Mouse (Mus musculus): Measurements from ENCODE around the gene Gm2564. TPM values are rescaled to one million over a fixed set of nuclear protein-coding genes. Genes with fewer than 3 reads are reported as not detected.
"Not testable (repeated sequence)": the region's sequence is repeated elsewhere in the genome, so short reads cannot be mapped to it uniquely, and the experiment has no call there.

Gm2564 gene
- 0.58 TPM in 1 of 2 replicates, not detected in the other for polyA plus RNA-seq (2015; fragmentation: Nextera tagmentation; extraction: Ambion mirVana)

DNA sequence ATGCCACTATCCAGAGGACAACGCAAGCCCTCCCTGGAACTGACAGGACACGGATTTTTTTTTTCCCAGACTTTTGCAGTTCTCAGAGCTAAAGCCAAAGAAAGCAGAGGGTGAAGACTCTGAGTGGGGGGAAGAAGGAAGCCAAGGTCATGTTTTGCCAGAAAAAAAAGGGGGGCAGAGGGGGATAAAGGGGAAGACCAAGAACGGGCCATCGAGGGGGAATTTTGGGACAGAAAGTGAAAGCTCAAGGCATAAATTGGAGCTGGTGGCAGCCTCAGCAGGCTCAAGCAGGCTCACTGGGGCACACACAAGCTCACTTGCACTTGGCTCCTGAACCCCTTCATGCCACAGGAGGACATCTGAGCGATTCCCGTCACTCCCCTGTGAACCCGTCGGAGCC lies at the start of gene Gm2564:
Gm2564 (plus strand) TSS at position 301 of the 400 bp plus-strand sequence.
- not testable (repeated sequence) for H3K27me3 ChIP-seq (replicated peaks); ATAC-seq; H3K9me3 ChIP-seq; H3K4me3 ChIP-seq (replicated peaks); H3K4me1 ChIP-seq (replicated peaks); H3K4me2 ChIP-seq (replicated peaks); H3K27ac ChIP-seq; H3K9ac ChIP-seq; H3K36me3 ChIP-seq
- WGBS = no CpG with 5 or more reads among the region's 8 CpGs

DNA sequence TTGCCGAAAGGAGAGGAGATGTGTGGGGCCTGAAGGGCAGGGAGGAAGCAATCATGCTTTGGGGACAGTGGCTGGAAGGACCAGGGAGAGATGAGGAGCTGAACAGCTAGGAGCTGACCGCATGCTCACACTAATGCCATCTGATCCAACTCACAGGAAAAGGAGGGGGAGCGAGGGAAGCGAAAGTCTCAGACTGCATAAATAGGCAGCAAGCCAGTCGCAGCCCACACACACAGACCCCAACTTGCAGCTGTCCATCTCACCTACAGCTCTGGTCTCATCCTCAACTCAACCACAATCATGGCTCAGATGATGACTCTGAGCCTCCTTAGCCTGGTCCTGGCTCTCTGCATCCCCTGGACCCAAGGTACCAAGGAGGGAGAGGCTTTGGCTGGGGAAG lies 17.6 kb upstream of the Gm2564 start, which contains the start of gene Gm10591:
Gm10591 (plus strand) TSS at position 301 of the 400 bp plus-strand sequence.
- no CpG with 5 or more reads among the region's 5 CpGs for WGBS

DNA sequence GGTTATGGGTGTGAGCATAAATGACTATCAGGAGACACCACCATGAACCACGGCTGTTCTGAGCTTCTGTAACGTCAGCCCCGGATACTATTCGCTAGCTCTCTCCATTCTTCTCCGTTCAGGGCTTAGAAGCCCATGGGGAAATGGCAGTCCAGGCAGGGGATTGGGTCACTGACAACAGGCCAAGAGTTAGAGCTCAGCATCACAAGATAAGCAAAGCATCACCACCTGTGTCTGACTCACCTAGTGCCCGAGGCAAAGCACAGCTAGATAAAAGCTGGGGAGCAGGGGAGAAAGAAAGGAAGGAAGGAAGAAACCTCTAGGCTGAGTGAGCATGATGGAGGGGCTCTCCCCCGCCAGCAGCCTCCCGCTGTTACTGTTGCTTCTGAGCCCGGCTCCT lies 25.4 kb downstream of the Gm2564 start, which contains the start of gene Ccl27b:
Ccl27b (plus strand) TSS at position 301 of the 400 bp plus-strand sequence.
- not testable (repeated sequence) for H3K36me3 ChIP-seq; ATAC-seq; H3K9me3 ChIP-seq; H3K4me3 ChIP-seq (replicated peaks); H3K9ac ChIP-seq; H3K27me3 ChIP-seq (replicated peaks); H3K4me2 ChIP-seq (replicated peaks); H3K4me1 ChIP-seq (replicated peaks); H3K27ac ChIP-seq
- no CpG with 5 or more reads among the region's 9 CpGs for WGBS

More for the DNA sequence above, 17.6 kb upstream of the Gm2564 start, which contains the start of gene Gm10591:
- ATAC-seq; H3K4me3 ChIP-seq (replicated peaks); H3K27me3 ChIP-seq (replicated peaks); H3K4me1 ChIP-seq (replicated peaks); H3K36me3 ChIP-seq; H3K4me2 ChIP-seq (replicated peaks); H3K9me3 ChIP-seq; H3K27ac ChIP-seq; H3K9ac ChIP-seq: not testable (repeated sequence)

DNA sequence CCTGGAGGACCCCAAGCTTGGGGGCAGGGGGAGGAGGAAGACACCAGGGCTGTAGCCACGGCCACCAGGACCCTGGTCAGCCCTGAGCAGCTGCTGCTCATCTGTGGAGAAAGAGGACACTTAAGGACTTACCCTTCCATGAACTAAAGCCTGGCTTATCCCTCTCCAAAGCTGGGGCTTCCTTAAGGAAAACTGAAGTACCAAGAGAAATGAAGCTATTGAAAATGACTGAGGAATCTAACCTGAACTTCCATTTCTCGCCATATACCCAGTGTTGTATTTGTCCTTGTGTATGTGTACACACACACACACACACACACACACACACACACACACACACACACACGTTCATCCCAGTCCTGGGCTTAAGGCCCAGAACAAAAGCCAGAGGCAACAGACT lies 32.3 kb downstream of the Gm2564 start, which contains the start of gene Il11ra2:
Il11ra2 (minus strand) TSS at position 101 of the 400 bp plus-strand sequence.
- H3K4me3 ChIP-seq (replicated peaks); ATAC-seq; H3K4me2 ChIP-seq (replicated peaks); H3K36me3 ChIP-seq; H3K9ac ChIP-seq; H3K27me3 ChIP-seq (replicated peaks); H3K27ac ChIP-seq; H3K9me3 ChIP-seq; H3K4me1 ChIP-seq (replicated peaks): not testable (repeated sequence)
- no CpG with 5 or more reads among the region's 3 CpGs for WGBS

DNA sequence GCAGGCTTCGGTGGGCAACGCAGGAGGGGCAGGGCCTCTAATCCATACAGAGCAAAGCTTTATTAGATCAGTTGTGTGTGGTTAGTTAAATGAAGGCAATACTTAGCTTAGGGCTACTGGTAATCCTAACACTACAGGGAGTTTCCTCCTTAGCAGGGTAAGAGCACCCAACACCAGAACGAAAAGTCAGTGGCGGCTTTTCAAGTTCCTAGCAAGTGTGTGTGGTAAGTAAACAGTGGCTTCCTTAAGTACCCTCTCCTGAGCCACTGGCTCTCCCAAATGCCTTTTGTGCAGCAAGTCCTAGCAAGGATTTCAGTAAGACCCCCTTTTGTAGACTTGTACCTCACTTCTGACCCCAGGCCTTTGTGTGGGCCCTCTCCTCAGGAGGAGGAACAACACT lies 45.9 kb downstream of the Gm2564 start:
- H3K9ac ChIP-seq; H3K9me3 ChIP-seq; H3K4me1 ChIP-seq (replicated peaks); ATAC-seq; H3K4me3 ChIP-seq (replicated peaks); H3K36me3 ChIP-seq; H3K27me3 ChIP-seq (replicated peaks); H3K27ac ChIP-seq; H3K4me2 ChIP-seq (replicated peaks): not testable (repeated sequence)
- WGBS = no CpG with 5 or more reads among the region's 4 CpGs

DNA sequence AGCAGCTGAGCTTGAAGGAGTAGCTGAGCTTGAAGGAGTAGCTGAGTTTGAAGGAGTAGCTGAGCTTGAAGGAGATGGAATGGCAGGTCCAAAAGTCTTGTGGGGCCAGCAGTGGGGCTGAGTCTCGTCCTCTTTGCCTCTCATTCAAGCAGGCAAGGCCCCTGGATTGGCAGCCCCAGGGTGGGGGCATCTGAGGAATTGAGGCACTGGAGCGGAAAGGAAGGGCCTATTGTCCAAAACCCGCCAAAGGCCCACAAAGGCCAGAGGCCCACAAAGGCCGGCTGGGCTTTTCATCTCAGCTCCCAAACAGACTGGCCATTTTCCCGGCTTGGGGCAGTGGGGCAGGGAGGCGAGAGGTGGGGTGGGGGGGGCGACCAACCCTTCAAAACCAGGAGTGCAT lies 49.8 kb downstream of the Gm2564 start:
- H3K9me3 ChIP-seq; H3K4me2 ChIP-seq (replicated peaks); H3K36me3 ChIP-seq; ATAC-seq; H3K27me3 ChIP-seq (replicated peaks); H3K27ac ChIP-seq; H3K9ac ChIP-seq; H3K4me3 ChIP-seq (replicated peaks); H3K4me1 ChIP-seq (replicated peaks): not testable (repeated sequence)
- no CpG with 5 or more reads among the region's 7 CpGs for WGBS

DNA sequence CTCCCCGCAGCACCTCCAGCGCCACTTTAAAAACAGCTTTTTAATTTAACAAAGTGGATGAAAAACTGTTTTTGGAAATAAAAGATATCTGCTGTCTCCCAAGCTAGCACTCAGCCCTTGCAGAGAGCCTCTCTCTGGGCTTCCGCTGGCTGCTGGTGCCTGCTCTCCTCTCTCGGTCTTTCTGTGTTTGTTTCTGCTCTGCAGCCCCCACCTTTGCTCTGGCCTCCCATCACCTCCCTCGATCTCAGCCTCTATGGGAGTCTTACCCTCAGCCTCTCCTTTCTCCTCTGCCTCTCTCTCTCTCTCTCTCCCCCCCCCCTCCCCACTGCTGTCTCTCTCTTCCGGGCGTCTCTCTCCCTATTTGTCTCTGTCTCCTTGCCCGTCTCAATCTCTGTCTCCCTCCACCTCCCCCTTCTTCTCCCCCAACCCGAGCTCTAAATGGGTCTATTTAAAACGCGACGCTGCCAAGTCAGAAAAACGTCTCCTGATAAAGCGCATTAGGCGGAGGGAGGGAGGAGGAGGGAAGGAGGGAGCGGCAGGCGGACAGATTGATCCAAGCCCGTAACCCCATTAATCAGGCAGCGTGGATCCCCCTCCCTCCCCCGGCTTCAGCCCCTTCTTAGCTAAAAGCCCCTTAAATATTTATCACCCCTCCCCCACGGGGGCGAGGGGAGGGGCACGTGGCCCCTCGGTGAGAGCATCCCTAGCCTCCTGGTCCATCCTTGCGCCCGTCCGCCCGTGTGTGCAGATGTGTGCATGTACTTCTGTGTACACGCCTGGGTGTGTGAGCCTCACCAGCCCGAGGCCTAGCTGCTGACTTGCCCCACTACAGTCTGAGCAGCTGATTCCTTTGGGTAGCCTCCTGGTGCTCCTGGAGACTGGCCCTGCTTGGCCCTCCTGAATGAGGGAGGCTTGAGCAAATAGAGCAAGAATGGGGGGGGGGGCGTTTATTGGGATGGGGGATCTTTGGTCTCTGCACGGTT lies 51.1 kb downstream of the Gm2564 start:
- WGBS = no CpG with 5 or more reads among the region's 32 CpGs
- H3K9me3 ChIP-seq; H3K4me2 ChIP-seq (replicated peaks); H3K4me3 ChIP-seq (replicated peaks); H3K27ac ChIP-seq; H3K27me3 ChIP-seq (replicated peaks); H3K36me3 ChIP-seq; H3K4me1 ChIP-seq (replicated peaks); ATAC-seq; H3K9ac ChIP-seq: not testable (repeated sequence)

Other genes starting within 250 kb of the Gm2564 start
- gene Gm21586, start 190.3 kb upstream of the Gm2564 start, polyA plus RNA-seq (2015; fragmentation: Nextera tagmentation; extraction: Ambion mirVana) = not detected in 2 replicates
- not detected in 2 replicates for gene Gm2163, start 163.0 kb upstream of the Gm2564 start, polyA plus RNA-seq (2015; fragmentation: Nextera tagmentation; extraction: Ambion mirVana)
- not detected in 2 replicates for gene Fam205a2, start 101.5 kb upstream of the Gm2564 start, polyA plus RNA-seq (2015; fragmentation: Nextera tagmentation; extraction: Ambion mirVana)
- not detected in 2 replicates for gene Gm10591, start 17.5 kb upstream of the Gm2564 start, polyA plus RNA-seq (2015; fragmentation: Nextera tagmentation; extraction: Ambion mirVana)
- gene Ccl27b, start 25.5 kb downstream of the Gm2564 start, polyA plus RNA-seq (2015; fragmentation: Nextera tagmentation; extraction: Ambion mirVana) = not detected in 2 replicates
- not detected in 2 replicates for gene Il11ra2, start 32.2 kb downstream of the Gm2564 start, polyA plus RNA-seq (2015; fragmentation: Nextera tagmentation; extraction: Ambion mirVana)
- gene 4930578G10Rik, start 105.8 kb downstream of the Gm2564 start, polyA plus RNA-seq (2015; fragmentation: Nextera tagmentation; extraction: Ambion mirVana) = 0.30 TPM in 1 of 2 replicates, not detected in the other
- not detected in 2 replicates for gene Ccl19, start 126.9 kb downstream of the Gm2564 start, polyA plus RNA-seq (2015; fragmentation: Nextera tagmentation; extraction: Ambion mirVana)
- gene Ccl21a, start 144.3 kb downstream of the Gm2564 start, polyA plus RNA-seq (2015; fragmentation: Nextera tagmentation; extraction: Ambion mirVana) = 85.7 and 88.1 TPM in 2 replicates
- gene Fam205a1, start 224.2 kb downstream of the Gm2564 start, polyA plus RNA-seq (2015; fragmentation: Nextera tagmentation; extraction: Ambion mirVana) = not detected in 2 replicates
- 0.09 and 0.10 TPM in 2 replicates for gene Gm12394, start 227.1 kb downstream of the Gm2564 start, polyA plus RNA-seq (2015; fragmentation: Nextera tagmentation; extraction: Ambion mirVana)
- 0.30 and 0.60 TPM in 2 replicates for gene Fam205c, start 244.5 kb downstream of the Gm2564 start, polyA plus RNA-seq (2015; fragmentation: Nextera tagmentation; extraction: Ambion mirVana)

Measured in intestine, embryonic 15.5 days (tissue).